8 mouse cellular contexts compared by ENCODE assay signal in the genomic region with DNA sequence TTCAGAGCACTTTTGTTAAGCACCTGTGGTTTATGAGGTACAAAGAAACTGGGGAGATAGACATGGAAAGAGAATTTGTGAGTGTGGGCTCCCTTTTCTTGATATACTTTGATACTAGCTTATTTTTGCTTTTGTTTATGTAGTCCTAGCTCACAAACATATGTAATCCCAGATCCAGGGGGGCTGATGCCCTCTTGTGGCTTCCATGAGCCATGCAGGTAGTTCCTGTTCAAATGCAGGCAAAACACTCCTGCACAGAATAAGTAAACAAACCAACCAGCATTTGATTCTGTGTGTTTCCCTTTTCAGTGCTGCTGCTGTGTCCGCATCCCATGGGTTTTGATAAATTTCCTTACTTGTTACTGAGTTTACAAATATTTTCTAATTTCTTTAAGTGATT. TPM values are rescaled to one million over a fixed set of nuclear protein-coding genes. Genes with fewer than 3 reads are reported as not detected.
DNase-seq lines count a peak whose midpoint lies in the region; ATAC-seq and TF ChIP-seq lines count a peak whose summit lies in the region.

No protein-coding gene starts in this region.

- no peak overlapping the region for H3K4me2 ChIP-seq in hindbrain, embryonic 12.5 days (replicated peaks)
- H3K4me2 ChIP-seq in hindbrain, postnatal 0 days (ENCODE audit: low read depth, low read length), result no peak overlapping the region

- H3K36me3 ChIP-seq in hindbrain, embryonic 10.5 days, result peaks cover 79% of the 10 kb centered on the region
- H3K36me3 ChIP-seq in hindbrain, embryonic 12.5 days, result peaks cover 54% of the 10 kb centered on the region
- H3K36me3 ChIP-seq in MEL (ENCODE audit: control insufficient read depth in 1 of 2, insufficient read depth in 2 of 2, low read length in 2 of 2), result peaks cover 5 to 7% of the 10 kb centered on the region in 2 experiments; a peak in 3 of 4 replicates
- peaks cover 39% of the 10 kb centered on the region; the same call in 1 of the 2 replicates for H3K36me3 ChIP-seq in hindbrain, postnatal 0 days (ENCODE audit: insufficient read depth, low read length)

- H3K4me1 ChIP-seq in hindbrain, embryonic 10.5 days (replicated peaks), result peaks cover 18% of the 10 kb centered on the region
- H3K4me1 ChIP-seq in hindbrain, embryonic 12.5 days, result peaks cover 20% of the 10 kb centered on the region
- H3K4me1 ChIP-seq in MEL (ENCODE audit: control insufficient read depth in 1 of 2, insufficient read depth in 2 of 2, low read length in 2 of 2), result peaks cover 0 to 3% of the 10 kb centered on the region in 2 experiments; a peak in 1 of 4 replicates
- H3K4me1 ChIP-seq in hindbrain, postnatal 0 days (ENCODE audit: insufficient read depth, low read length), result peaks cover 5% of the 10 kb centered on the region; the same call in 1 of the 2 replicates

- WGBS in hindbrain, embryonic 10.5 days, result 82% methylated on average over 1 of the region's 1 CpGs
- WGBS in hindbrain, embryonic 12.5 days, result 90% methylated on average over 1 of the region's 1 CpGs
- 82% methylated on average over 1 of the region's 1 CpGs for WGBS in hindbrain, postnatal 0 days

- no peak for TF ChIP-seq POLR2A in MEL (IDR thresholded peaks at IDR 0.05; ENCODE audit: control insufficient read depth in 1 of 2, insufficient read depth in 1 of 2, low read depth in 1 of 2, low read length in 2 of 2, poor library complexity in 1 of 2)

- H3K27ac ChIP-seq in hindbrain, embryonic 10.5 days, result no peak overlapping the region
- no peak overlapping the region for H3K27ac ChIP-seq in hindbrain, embryonic 12.5 days
- no peak overlapping the region for H3K27ac ChIP-seq in MEL (ENCODE audit: control insufficient read depth, low read depth, low read length)
- H3K27ac ChIP-seq in hindbrain, postnatal 0 days, result no peak overlapping the region

- H3K79me2 ChIP-seq in MEL (ENCODE audit: control insufficient read depth, insufficient read depth, low read length, poor library complexity), result peaks cover 12% of the 10 kb centered on the region

- H3K4me3 ChIP-seq in hindbrain, embryonic 10.5 days, result no peak overlapping the region
- no peak overlapping the region for H3K4me3 ChIP-seq in hindbrain, embryonic 12.5 days
- H3K4me3 ChIP-seq in MEL (ENCODE audit: control insufficient read depth in 1 of 2, insufficient read depth in 1 of 2, low read depth in 2 of 2, low read length in 2 of 2), result no peak overlapping the region
- no peak overlapping the region for H3K4me3 ChIP-seq in hindbrain, postnatal 0 days (ENCODE audit: low read length)

- no peak for TF ChIP-seq EP300 in MEL (IDR thresholded peaks at IDR 0.05; ENCODE audit: low read depth in 1 of 2, low read length in 2 of 2)

- peak; percentile 38 for DNase-seq in hindbrain, embryonic 10.5 days (ENCODE audit: low spot score)
- DNase-seq in 416B (ENCODE audit: low read depth) (peak; percentile 43), MEL (ENCODE audit: low read depth, low spot score) (no peak)
- peak; percentile 79 for DNase-seq in hindbrain, postnatal 0 days (ENCODE audit: low spot score)
- DNase-seq in spleen, postnatal 36 days (ENCODE audit: low spot score in 2 of 2), result no peak
- DNase-seq in thymus, postnatal 10 days (ENCODE audit: low spot score in 2 of 2), result no peak

- no peaks in the 10 kb centered on the region for H3K27me3 ChIP-seq in hindbrain, embryonic 10.5 days (ENCODE audit: insufficient read depth, poor library complexity, severe bottlenecking)
- no peaks in the 10 kb centered on the region for H3K27me3 ChIP-seq in hindbrain, embryonic 12.5 days
- no peaks in the 10 kb centered on the region; a peak in 1 of 4 replicates for H3K27me3 ChIP-seq in MEL (ENCODE audit: control insufficient read depth in 1 of 2, insufficient read depth in 2 of 2, low read length in 2 of 2)
- no peaks in the 10 kb centered on the region for H3K27me3 ChIP-seq in hindbrain, postnatal 0 days (ENCODE audit: insufficient read depth, low read length)

- TF ChIP-seq RAD21 in MEL (IDR thresholded peaks at IDR 0.05; ENCODE audit: low read depth, low read length), result peak; percentile 30

- no peaks in the 10 kb centered on the region for H3K9me3 ChIP-seq in hindbrain, embryonic 10.5 days
- H3K9me3 ChIP-seq in hindbrain, embryonic 12.5 days (replicated peaks), result no peaks in the 10 kb centered on the region
- H3K9me3 ChIP-seq in MEL (replicated peaks; ENCODE audit: insufficient read depth, low read length), result no peaks in the 10 kb centered on the region
- H3K9me3 ChIP-seq in hindbrain, postnatal 0 days (ENCODE audit: low read length), result no peaks in the 10 kb centered on the region

- peak; percentile 43 to 58 (median 51) for TF ChIP-seq CTCF in MEL (IDR thresholded peaks at IDR 0.05 in 2 of 3, conservative IDR thresholded peaks at IDR 0.05 in 1 of 3; ENCODE audit: control insufficient read depth in 1 of 3, insufficient read depth in 1 of 3, low read depth in 2 of 3, low read length in 3 of 3, poor library complexity in 1 of 3, severe bottlenecking in 1 of 3)
- TF ChIP-seq CTCF in hindbrain, postnatal 0 days (IDR thresholded peaks at IDR 0.05; ENCODE audit: low read depth), result peak; percentile 85

- H3K9ac ChIP-seq in hindbrain, embryonic 12.5 days, result no peak overlapping the region
- no peak overlapping the region for H3K9ac ChIP-seq in MEL (ENCODE audit: control insufficient read depth, low read depth, low read length, poor library complexity, severe bottlenecking)
- no peak overlapping the region for H3K9ac ChIP-seq in hindbrain, postnatal 0 days (replicated peaks; ENCODE audit: low read length)

- no peak for ATAC-seq in hindbrain, embryonic 12.5 days (ENCODE audit: low FRiP score)
- no peak for ATAC-seq in hindbrain, postnatal 0 days
- no peak for ATAC-seq in megakaryocyte-erythroid progenitor cell, adult 5-6 weeks (replicated peaks; ENCODE audit: low FRiP score, low TSS enrichment, poor library complexity, severe bottlenecking)

TF ChIP-seq in MEL, 35 proteins besides CTCF, POLR2A, EP300 and RAD21:
- TF ChIP-seq SMC3 (IDR thresholded peaks at IDR 0.05; ENCODE audit: low read depth, low read length) (peak; percentile 46), NRF1 (IDR thresholded peaks at IDR 0.05; ENCODE audit: insufficient read depth, low read depth, low read length, poor library complexity, severe bottlenecking) (no peak)
TF ChIP-seq in MEL: peak in this region for 1.

RNA-seq across cellular contexts. Expression of a gene that starts 4.7 kb away (rescaled TPM):
- polyA plus RNA-seq in hindbrain, embryonic 10.5 days (2016; fragmentation: Nextera tagmentation; extraction: Ambion mirVana), result 14.7 and 16.4 TPM in 2 replicates
- polyA plus RNA-seq in hindbrain, embryonic 12.5 days (2016; fragmentation: Nextera tagmentation; extraction: Ambion mirVana), result 21.1 and 23.7 TPM in 2 replicates
- 16.2 and 17.0 TPM in 2 replicates for total RNA-seq in MEL (2012; rRNA removed)
- 10 to 100 TPM in 1 of 2 experiments, not detected in 1; 20.8 TPM for polyA plus RNA-seq in MEL (2012; ENCODE audit: insufficient read depth in 1 of 2, insufficient read length in 2 of 2, low read depth in 1 of 2, low replicate concordance in 2 of 2, missing spikeins in 1 of 2)
- 18.0 and 25.4 TPM in 2 replicates for total RNA-seq in hindbrain, postnatal 0 days (2014; rRNA removed)
- polyA plus RNA-seq in hindbrain, postnatal 0 days (2015; fragmentation: Nextera tagmentation; extraction: Ambion mirVana), result 8.0 and 8.6 TPM in 2 replicates
- 13.8 and 21.1 TPM in 2 replicates for total RNA-seq in megakaryocyte-erythroid progenitor cell, adult 5-6 weeks (2014; fragmentation: Nextera tagmentation)
- total RNA-seq in megakaryocyte-erythroid progenitor cell, adult 5-6 weeks (2017), result 16.2 and 31.5 TPM in 2 replicates

RNA-seq across cellular contexts. Expression of a gene that starts 18.8 kb away (rescaled TPM):
- 0.35 and 1.4 TPM in 2 replicates for polyA plus RNA-seq in hindbrain, embryonic 10.5 days (2016; fragmentation: Nextera tagmentation; extraction: Ambion mirVana)
- 3.5 and 4.3 TPM in 2 replicates for polyA plus RNA-seq in hindbrain, embryonic 12.5 days (2016; fragmentation: Nextera tagmentation; extraction: Ambion mirVana)
- not detected in 2 replicates for total RNA-seq in MEL (2012; rRNA removed)
- polyA plus RNA-seq in MEL (2012; ENCODE audit: insufficient read depth in 1 of 2, insufficient read length in 2 of 2, low read depth in 1 of 2, low replicate concordance in 2 of 2, missing spikeins in 1 of 2), result not detected
- total RNA-seq in hindbrain, postnatal 0 days (2014; rRNA removed), result 70.4 and 79.8 TPM in 2 replicates
- 16.5 and 16.7 TPM in 2 replicates for polyA plus RNA-seq in hindbrain, postnatal 0 days (2015; fragmentation: Nextera tagmentation; extraction: Ambion mirVana)
- not detected in 2 replicates for total RNA-seq in megakaryocyte-erythroid progenitor cell, adult 5-6 weeks (2014; fragmentation: Nextera tagmentation)
- total RNA-seq in megakaryocyte-erythroid progenitor cell, adult 5-6 weeks (2017), result not detected in 2 replicates

RNA-seq across cellular contexts. Expression of a gene that starts 35.8 kb away (rescaled TPM):
- polyA plus RNA-seq in hindbrain, embryonic 10.5 days (2016; fragmentation: Nextera tagmentation; extraction: Ambion mirVana), result 3.0 and 3.5 TPM in 2 replicates
- polyA plus RNA-seq in hindbrain, embryonic 12.5 days (2016; fragmentation: Nextera tagmentation; extraction: Ambion mirVana), result 3.7 and 3.8 TPM in 2 replicates
- under 0.01 and 0.03 TPM in 2 replicates for total RNA-seq in MEL (2012; rRNA removed)
- polyA plus RNA-seq in MEL (2012; ENCODE audit: insufficient read depth in 1 of 2, insufficient read length in 2 of 2, low read depth in 1 of 2, low replicate concordance in 2 of 2, missing spikeins in 1 of 2), result under 1 TPM in 1 of 2 experiments, not detected in 1; 0.67 TPM
- 25.9 and 32.4 TPM in 2 replicates for total RNA-seq in hindbrain, postnatal 0 days (2014; rRNA removed)
- 29.7 and 30.3 TPM in 2 replicates for polyA plus RNA-seq in hindbrain, postnatal 0 days (2015; fragmentation: Nextera tagmentation; extraction: Ambion mirVana)
- total RNA-seq in megakaryocyte-erythroid progenitor cell, adult 5-6 weeks (2014; fragmentation: Nextera tagmentation), result 2.4 and 5.0 TPM in 2 replicates
- total RNA-seq in megakaryocyte-erythroid progenitor cell, adult 5-6 weeks (2017), result 0.04 and 1.6 TPM in 2 replicates

Comparison
In these comparisons a context has a peak if more than half of its experiments do, and no peak if none do; other contexts are left out.
1. DNase-seq: peak in hindbrain, embryonic 10.5 days (single experiment), 416B (single experiment) and hindbrain, postnatal 0 days (single experiment); none in MEL (single experiment), spleen, postnatal 36 days (0 of 2) and thymus, postnatal 10 days (0 of 2).